Mouse (Mus musculus) right cerebral cortex, postnatal 25 days (tissue): ENCODE data around the gene Rps11.
"Not testable (repeated sequence)": the region's sequence is repeated elsewhere in the genome, so short reads cannot be mapped to it uniquely, and the experiment has no call there.

Experiments
- DNase-seq: peaks from one replicate; pipeline ENCODE4 v3.0.0; 2022

Gene Rps11

DNA sequence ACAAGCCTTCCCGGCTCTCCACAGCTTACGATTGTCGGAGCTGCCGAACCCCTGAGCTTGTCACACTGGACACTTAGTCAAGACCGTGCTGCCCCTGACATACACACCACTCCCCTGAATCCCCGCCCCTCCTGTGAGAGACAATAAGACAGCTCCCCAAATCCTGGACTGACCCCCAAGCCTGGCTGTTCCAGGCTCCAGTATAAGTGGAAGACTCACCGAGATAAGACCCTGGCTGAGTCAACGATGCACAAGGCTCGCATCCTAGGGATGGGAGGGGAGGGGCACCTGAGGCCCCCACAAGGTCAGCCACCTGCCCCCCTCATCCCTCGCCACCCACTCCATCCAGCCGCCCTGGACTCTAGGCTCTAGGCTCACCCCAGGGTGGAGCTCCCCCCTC is 7.6 kb upstream of the Rps11 start:
- DNase-seq: no peak

DNA sequence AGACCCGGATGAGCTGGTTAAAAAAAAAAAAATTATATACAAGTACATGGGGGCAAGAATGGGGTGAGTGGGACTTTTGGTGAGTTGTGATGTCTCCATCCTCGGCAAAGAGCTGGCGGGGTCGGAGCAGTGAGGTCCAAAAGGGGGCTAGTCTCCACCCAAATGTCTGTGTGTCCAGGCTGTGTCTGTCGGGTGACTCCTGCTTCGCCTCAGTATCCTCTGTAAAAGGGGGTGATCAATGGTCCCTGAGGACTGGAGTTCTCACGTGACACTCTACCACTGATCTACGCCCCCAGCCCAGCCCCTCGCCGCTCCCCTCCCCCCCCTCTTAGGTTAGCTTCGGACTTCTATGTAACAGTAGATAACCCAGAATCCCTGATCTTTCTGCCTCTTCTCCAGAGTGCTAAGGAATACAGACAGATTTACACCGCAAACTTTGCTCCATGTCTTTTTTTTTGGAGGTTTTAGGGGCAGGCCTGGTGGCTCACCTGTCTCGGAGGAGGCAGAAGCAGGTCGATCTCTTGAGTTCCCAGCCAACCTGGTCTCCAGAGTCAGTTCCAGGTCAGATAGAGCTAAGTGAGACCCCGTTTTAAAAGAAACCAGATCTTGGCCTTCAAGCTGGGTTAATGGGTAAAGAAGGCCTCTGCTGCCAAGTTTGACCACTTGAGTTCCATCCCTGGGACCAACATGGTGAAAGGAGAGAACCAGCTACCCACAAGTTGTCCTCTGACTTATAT is 5.7 kb upstream of the Rps11 start:
- no peak for DNase-seq

DNA sequence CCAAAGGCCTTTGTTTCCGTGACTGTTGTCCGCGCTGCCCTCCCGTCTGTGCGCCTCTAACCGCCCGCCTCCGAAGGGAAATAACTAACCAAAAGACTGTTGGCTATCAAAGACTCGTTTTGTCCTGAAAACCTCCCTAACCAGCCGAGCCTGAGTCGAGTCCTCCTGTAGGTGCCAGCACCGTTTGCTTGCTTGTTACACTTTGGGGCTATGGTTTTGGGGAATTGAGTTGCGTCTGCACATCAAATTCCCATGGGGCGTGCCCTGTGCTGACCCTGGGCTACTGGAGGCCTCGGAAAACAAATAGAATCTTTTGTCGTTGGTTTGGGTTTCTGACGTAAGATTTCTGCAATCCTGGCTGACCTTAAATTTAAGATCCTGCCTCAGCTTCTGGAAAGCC is 5.1 kb upstream of the Rps11 start:
- no peak for DNase-seq

DNA sequence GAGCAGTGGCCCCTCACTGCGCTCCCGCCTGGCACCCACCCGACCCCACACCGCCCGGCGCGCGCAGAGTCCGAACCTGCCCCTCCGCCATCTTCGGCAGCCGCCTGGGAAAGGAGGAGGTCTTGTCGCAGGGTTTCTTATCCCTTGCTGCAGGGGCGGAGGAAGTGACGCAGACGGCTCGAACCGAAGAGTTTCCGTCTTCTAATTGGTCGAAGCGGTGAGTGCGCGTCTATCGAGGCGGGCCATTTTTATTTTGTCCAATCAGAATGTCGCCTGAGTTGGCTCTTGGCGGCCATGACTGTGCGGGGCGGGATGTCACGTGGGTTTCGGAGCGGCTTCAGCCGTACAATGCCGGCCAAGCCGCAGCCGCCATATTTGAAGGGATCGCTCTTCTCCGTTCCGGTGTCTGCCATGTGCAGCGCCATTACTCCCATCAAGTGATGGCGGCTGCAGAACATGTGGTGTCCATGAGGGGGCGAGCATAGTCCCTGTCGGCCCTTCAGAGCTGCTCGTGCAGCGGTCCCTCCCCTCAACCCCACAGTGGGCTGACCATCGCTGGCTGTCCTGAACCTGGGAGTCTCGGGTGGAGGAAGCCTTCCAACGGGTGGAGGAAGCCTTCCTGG is 4.5 kb upstream of the Rps11 start, which contains the start of gene Rpl13a:
TSS of gene Rpl13a (minus strand) at position 138 of the 623 bp plus-strand sequence.
- DNase-seq: peak; percentile 99

DNA sequence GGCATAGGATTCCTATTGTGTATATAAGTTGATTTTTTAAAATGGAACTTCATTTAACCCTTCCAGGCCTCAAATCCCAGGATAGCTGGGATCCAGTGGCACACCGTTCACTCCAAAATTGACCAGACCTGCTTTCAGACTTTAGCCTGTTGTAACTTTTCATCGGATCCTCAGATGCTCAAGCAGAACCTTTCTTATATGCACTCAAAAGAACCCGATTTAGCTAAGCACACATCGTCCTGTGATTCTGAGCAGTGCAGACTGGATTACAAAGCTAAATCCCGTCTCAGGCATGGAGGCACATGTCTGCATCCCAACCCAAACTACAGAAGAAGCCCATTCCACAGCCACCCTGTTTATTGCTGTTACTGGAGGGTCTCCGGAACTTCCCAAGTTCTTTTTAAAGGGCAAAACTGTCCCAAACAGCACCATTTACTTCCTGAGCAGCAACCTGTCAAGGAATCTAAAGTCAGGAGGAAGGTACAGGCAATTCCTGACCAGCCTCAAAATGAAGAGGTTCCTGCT is 3.5 kb upstream of the Rps11 start:
- no peak for DNase-seq

DNA sequence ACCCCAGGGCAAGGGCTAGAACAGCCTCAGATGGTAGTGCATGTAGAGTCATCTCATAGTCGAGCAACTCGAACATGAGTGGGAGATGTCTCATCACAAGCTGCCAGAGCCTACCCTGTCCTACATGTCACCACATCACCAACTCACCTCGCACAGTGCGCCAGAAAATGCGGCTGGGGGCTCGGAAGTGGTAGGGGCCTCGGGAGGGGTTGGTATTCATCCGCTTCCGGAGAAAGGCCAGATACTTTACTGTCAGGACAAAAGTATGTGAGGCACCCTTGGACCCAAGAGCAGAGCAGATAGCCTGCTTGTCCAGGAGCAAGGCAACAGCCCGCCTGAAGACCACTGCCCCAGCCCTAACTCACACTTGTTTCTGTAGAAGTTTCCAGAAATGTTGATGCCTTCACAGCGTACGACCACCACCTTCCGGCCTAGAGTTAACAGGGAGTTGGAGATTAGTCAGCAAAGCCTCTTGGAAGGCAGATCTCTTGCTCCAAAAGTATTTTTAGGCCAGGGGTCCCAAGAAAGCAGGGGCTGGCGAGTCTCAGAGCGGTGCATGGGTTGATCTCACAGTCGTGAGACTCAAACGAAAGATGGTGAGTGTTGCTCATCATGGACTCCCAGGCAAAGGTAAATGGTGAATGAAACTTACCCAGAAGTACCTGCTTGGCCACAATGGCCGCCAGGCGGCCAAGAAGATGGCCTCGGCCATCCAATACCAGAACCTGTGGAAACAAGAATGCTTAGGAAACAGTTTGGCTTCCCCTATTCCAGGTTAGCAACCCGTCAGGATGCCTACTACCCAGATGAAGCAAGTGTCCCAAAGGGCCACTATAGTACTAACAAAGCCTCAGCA is 2.8 kb upstream of the Rps11 start:
- no peak for DNase-seq

DNA sequence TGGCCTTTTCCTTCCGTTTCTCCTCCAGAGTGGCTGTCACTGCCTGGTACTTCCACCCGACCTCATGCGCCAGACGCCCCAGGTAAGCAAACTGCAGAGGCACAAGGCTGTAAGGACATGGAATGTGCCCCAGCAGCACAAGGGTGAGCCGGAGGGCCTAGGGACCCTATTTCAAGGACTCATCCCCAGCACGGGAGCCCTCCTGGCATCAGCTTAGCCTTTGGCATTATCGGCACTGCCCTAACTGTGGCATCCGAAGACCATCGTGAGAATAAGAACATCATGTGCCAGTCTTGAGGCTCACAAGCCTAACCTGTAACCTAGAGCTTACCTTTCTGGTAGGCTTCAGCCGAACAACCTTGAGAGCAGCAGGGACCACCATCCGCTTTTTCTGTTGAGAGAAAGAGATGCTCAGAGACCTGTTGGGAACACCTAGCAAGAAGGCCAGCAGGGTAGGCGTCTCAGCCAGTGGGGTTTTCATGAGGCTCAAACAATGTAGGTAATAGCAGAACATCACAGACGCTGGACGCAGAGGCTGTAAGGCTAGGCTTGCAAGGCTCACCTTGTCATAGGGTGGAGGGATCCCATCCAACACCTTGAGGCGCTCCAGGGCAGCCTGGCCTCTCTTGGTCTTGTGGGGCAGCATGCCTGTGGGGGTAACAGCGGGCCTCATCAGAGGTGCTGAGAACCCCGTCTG is 2.1 kb upstream of the Rps11 start:
- DNase-seq: no peak

DNA sequence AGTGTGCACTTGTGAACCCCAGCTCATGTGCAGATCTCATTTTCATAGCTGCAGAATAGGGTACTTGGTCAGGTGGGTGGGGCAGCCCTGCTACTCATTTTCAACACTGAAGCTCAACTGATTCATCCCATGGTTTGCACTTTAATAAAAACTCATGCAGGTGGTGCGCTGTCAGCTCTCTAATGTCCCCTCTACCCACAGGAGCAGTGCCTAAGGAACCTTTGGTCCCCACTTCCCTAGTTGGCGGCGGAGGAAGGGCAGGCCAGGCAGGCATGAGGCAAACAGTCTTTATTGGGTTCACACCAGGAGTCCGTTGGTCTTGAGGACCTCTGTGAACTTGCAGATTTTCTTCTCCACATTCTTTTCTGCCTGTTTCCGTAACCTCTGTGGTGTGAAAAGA is 1.4 kb upstream of the Rps11 start:
- not testable (repeated sequence) for DNase-seq

DNA sequence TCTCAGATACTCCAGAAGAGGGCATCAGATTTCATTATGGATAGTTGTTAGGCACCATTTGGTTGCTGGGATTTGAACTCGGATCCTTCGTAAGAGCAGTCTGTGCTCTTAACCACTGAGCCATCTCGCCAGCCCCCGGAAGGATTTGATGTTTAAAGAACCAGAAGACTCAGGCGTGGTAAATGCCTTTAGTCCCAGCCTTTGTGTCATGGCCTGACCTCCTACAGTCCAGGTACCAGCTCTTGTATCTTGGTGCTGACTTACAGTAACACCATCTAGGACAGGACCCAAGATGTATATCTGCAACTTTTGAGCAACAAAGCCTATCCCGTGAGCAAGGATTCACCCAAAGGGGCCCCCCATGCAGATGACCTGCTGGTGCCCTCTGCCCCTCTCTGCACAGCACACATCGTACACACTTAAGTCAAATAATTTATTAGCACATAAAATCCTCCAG is 933 bp upstream of the Rps11 start:
- no peak for DNase-seq

DNA sequence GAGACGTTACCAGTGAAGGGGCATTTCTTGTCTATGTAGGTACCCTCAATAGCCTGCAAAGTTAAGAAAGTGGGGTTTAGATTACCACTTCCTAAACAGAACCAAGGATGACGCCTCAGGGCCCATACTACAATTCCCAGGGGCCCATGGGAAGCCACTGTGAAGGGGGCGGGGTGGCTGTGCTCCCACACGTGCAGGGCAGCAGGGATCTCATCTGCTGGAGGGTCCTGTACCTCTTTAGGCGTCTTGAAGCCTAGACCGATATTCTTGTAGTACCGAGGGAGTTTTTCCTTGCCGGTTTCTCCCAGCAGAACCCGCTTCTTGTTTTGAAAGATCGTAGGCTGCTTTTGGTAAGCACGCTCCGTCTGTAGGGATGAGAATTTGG is 1.1 kb downstream of the Rps11 start:
- DNase-seq: no peak

DNA sequence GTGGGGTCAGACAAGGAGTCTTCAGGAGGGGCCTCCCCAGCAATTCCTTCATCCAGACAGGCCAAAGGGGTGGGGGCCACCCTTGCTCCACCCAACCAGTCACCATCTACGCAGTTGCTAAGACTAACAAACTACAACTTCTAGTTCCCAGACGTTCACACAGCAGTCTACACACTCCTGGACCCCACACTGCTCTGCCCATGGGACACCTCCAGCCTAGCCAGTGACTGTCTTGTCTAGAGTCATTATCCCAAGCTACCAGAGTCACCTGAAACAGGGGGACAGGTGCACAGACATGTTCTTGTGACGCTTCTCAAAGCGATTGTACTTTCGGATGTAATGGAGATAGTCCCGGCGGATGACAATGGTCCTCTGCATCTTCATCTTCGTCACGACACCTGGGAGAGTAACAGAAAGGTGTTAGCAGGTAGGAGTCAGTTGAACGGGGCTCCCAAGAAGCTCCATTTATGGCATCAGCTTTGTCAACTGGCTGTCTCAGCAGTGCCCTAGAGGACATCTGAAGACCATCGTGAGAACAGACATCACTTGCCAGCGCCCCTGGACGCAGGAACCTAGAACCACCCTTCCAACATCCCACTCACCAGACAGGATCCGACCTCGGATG is 1.6 kb downstream of the Rps11 start:
- DNase-seq: no peak

DNA sequence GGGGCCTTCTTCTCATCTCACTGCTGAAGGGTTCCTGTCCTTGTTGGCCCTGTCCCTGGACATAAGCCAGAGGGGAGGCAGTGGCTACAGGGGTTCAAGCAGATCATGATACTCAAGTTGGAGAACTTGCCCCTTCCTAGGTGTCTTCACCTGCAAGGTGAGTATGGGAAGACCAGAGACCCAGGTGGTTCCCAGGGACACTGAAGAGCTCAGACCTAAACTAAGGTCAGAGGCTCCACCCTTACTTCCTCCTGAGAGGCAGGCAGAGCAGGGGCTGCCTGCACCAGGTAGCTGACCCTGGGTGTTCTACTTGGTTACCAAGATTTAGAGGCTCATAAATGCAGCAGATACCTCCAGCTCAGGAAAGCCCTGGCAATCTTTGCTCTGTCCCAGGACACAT is 2.3 kb downstream of the Rps11 start:
- DNase-seq: no peak

DNA sequence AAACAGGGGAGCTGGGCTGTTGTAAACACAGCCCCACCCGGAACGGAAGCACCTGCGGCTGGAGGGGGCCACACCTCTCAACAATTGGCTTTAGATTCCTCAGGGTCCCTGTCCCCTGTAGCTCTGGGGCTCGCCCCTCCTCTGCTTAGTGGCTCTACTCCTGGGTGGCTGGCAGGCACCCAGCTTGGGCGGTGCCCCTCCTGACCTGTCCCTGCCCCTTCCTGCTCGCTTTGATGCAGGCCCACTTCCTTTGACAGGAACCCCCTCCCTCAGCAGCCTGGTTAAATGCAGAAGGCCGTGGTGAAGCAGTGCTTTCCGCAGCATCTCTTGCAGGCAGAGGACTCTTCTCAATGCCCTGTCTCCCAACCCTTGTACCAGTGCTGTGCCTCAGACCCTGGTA is 2.8 kb downstream of the Rps11 start:
- DNase-seq: no peak

DNA sequence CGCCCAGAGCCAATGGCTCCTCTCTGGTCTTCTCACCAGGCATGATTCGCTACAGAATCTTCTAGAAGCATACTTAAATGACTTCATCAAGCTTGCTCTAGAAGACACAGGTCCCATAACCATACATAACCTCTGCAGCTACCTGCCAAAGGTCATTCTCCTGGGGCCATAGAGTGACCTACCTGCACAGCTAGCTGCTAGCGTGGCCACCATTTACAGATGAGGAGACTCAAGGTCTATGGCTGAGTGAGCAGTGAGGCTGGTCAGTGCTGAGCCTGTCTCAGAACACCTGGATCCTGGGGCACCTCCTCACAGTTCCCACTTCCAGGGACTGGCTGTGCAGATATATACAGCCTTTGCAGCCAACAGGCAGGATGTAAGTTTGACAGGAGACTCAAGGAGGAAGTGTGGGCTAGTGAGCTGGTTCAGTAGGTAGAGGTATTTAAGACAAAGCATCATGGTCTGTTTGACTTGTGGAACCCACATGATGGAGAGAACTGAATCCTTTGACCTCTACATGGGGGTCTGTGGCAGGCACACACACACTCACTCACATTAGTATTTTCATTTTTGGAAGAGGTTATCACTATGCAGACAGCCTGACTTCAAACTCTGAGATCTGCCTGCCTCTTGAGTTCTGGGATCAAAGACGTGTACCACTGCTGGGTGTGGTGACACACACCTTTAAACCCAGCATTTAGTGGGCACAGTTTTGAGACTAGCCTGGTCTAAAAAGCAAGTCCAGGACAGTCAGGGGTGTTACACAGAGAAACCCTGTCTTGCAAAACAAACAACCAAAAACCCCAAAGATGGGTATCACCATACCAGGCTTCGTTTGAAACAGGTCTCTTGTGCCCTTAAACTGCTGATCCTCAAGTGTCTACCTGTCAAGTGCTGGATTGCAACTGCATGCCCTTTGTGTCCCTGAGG is 4.2 kb downstream of the Rps11 start:
- DNase-seq: no peak

DNA sequence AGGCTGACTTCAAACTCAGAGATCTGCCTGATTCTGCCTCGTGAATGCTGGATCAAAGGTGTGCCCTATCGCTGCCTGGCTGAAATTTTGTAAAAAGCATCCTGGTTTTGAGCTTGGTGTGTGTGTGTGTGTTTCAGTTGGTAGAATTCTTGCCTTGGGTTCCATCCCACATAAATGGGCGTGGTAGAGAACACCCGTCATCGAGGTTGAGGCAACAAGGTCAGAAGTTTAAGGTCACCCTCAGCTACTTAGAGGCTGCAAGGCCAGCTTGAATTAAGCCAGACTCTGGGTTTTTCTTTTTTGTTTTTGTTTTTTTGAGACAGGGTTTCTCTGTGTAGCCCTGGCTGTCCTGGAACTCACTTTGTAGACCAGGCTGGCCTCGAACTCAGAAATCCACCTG is 5.9 kb downstream of the Rps11 start:
- no peak for DNase-seq

DNA sequence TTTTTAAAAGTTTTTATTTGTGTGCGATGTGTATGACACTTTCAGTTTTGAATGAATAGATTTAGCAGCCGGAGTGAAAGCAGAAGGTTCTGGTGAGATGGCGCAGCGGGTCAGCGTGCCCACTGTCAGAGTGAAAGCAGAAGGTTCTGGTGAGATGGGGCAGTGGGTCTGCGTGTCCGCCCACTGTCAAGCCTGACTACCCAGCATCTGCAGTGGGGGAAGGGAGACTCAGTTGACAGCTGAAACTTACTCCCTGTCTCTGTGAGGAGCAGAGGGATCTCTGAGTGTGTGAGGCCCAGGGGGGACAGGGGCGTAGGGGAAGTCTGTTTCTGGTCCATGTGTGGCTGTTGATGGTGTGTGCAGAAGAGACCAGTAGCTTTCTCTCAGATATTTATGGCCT is 6.7 kb downstream of the Rps11 start:
- DNase-seq: no peak

DNA sequence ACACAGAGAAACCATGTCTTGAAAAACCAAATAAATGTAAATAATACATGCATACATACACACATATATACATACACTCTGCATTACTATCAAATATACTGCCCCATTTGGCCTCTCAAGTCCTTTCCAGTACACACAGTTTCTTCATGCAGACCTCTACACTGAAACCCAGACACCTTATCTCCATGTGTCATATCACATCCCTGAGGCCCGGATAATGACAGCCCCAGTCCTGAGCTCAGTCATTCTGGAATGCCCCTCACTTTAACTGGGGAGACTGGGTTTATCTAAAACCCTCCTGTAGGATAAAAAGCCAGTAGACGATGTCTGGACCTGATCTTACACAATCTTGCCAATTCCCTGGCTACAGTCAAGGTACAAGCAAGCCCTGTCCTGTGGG is 10.8 kb downstream of the Rps11 start:
- no peak for DNase-seq

DNA sequence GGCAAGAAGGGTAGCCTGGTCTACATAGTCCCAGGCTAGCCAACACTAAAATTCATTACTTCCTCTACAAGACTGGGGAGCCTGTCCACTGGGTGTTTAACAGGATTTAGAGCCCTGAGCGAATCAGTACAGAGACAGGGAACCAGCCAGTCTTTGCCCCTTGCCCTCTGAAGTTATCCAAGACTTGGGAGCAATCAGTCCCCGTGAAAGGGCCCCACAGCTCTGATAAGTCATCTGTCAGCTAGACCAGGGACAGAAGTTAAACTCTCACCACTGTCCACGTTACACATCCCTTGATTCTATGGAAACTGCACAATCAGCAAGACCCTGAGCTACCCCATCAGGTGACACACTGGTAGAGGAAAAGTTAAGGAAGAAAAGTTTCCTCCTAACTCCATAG is 11.7 kb downstream of the Rps11 start:
- no peak for DNase-seq

DNA sequence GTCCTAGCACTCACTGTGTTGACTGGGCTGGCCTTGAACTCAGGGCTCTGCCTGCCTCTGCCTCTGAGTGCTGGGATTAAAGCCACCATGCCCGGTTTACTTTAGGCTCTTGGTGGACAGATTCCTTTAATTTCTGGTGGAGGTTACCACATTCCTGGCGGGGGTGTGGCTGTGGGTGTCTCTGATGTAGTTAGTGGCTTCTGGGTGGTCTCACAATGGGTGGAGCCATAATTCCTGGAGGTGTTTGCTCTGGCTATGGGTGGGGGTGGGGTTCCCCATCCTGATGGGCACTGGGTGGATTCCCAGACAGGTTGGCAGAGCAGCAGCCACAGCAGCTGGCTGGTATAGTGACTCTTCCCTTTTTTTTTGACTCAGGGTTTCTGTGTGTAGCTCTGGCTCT is 12.3 kb downstream of the Rps11 start:
- DNase-seq: no peak

DNA sequence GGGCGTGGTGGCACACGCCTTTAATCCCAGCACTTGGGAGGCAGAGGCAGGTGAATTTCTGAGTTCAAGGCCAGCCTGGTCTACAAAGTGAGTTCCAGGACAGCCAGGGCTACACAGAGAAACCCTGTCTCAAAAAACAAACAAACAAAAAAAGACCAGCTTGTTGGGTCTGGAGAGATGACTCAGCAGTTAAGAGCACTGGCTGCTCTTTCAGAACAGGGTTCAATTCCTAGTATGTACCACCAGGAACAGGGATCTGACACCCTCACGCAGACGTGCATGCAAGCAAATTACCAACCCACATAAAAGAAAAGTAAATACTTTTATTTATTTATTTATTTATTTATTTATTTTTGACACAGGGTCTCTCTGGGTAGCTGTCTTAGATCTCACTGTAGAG is 14.2 kb downstream of the Rps11 start:
- not testable (repeated sequence) for DNase-seq

DNA sequence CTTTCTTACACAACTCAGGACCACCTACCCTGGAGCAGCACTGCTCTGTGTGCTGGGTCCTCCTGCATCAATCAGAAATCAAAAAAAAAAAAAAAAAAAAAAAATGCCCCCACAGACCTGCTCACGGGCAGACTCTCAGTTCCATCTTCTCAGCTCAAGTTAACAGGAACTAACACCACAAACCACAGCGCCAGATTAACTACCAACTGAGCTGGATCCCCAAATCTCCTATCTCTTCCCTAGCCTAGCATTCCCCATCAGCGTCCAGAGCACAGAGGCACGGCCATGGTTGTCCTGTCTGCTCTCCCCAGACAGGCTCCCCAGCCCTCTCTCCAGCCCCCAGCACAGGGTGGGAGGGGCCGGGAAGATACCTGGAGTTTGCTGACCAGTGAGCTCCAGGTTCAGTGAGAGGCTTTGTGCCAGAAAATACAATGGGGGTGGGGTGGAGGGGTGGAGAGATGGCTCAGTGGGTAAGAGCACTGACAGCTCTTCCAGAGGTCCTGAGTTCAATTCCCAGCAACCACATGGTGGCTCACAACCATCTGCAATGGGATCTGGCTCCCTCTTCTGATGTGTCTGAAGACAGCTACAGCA is 17.1 kb downstream of the Rps11 start:
- DNase-seq: no peak
